Mouse (Mus musculus): Measurements from ENCODE around the gene Fn1. TPM values are rescaled to one million over a fixed set of nuclear protein-coding genes. Genes with fewer than 3 reads are reported as not detected.

Fn1 gene
- polyA plus RNA-seq, 2 experiments = 232 to 628 TPM

- Histone ChIP-seq H3K4me3 (replicated peaks; ENCODE audit: low read length) (no peak overlapping the region), H3K36me3 (ENCODE audit: control insufficient read depth, insufficient read depth, low read length) (peaks cover 89% of the 10 kb centered on the region), H3K27me3 (ENCODE audit: control insufficient read depth, insufficient read depth, low read length) (no peaks in the 10 kb centered on the region), H3K27ac (replicated peaks; ENCODE audit: low read depth, low read length) (no peak overlapping the region), H3K4me2 (replicated peaks; ENCODE audit: low read depth, low read length, severe bottlenecking) (no peak overlapping the region), H3K9ac (ENCODE audit: low read depth, low read length, severe bottlenecking) (no peak overlapping the region), H3K9me3 (ENCODE audit: control insufficient read depth, low read length) (no peaks in the 10 kb centered on the region), H3K4me1 (ENCODE audit: control insufficient read depth, insufficient read depth, low read length) (no peaks in the 10 kb centered on the region)
- ATAC-seq (ENCODE audit: low FRiP score, low read depth) (no peak), DNase-seq (ENCODE audit: low spot score) (no peak)
- WGBS = 94% methylated on average over 6 of the region's 6 CpGs
- no peak for TF ChIP-seq POLR2A (IDR thresholded peaks at IDR 0.05; ENCODE audit: borderline replicate concordance, extremely low read depth, insufficient read depth, insufficient read length)
Measured at GRCm38 (mm10) chr1:71623625-71624024, 29.4 kb downstream of the Fn1 start.

DNA sequence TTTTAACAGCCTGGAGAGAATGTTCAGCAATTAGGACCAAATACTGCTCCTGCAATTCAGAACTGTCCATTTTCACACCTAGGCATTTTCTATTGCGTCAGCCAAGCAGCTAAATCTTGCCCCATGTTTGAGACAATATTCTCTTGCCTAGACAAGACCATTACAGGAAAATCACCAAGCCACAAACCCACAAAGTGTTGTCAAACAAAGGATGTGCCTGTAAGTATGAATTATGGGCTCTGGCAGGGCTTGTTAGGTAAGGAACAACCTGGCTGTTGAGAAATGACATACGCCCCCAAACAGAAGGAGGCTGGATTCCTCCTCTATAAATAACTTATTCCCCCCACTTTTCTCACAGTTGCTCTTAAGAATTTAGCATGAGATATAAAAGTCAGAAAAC, 31.5 kb downstream of the Fn1 start:
- Histone ChIP-seq H3K27me3 (ENCODE audit: control insufficient read depth, insufficient read depth, low read length) (no peaks in the 10 kb centered on the region), H3K4me1 (ENCODE audit: control insufficient read depth, insufficient read depth, low read length) (no peaks in the 10 kb centered on the region), H3K4me3 (replicated peaks; ENCODE audit: low read length) (no peak overlapping the region), H3K9ac (ENCODE audit: low read depth, low read length, severe bottlenecking) (no peak overlapping the region), H3K4me2 (replicated peaks; ENCODE audit: low read depth, low read length, severe bottlenecking) (no peak overlapping the region), H3K36me3 (ENCODE audit: control insufficient read depth, insufficient read depth, low read length) (peaks cover 89% of the 10 kb centered on the region), H3K27ac (replicated peaks; ENCODE audit: low read depth, low read length) (no peak overlapping the region), H3K9me3 (ENCODE audit: control insufficient read depth, low read length) (no peaks in the 10 kb centered on the region)
- WGBS = 91% methylated on average over 2 of the region's 2 CpGs
- no peak for DNase-seq (ENCODE audit: low spot score)
- ATAC-seq (ENCODE audit: low FRiP score, low read depth) = no peak
- no peak for TF ChIP-seq POLR2A (IDR thresholded peaks at IDR 0.05; ENCODE audit: borderline replicate concordance, extremely low read depth, insufficient read depth, insufficient read length)

- Histone ChIP-seq H3K36me3 (ENCODE audit: control insufficient read depth, insufficient read depth, low read length) (peaks cover 98% of the 10 kb centered on the region), H3K4me1 (ENCODE audit: control insufficient read depth, insufficient read depth, low read length) (no peaks in the 10 kb centered on the region), H3K27me3 (ENCODE audit: control insufficient read depth, insufficient read depth, low read length) (no peaks in the 10 kb centered on the region), H3K4me3 (replicated peaks; ENCODE audit: low read length) (no peak overlapping the region), H3K4me2 (replicated peaks; ENCODE audit: low read depth, low read length, severe bottlenecking) (no peak overlapping the region), H3K9ac (ENCODE audit: low read depth, low read length, severe bottlenecking) (no peak overlapping the region), H3K27ac (replicated peaks; ENCODE audit: low read depth, low read length) (no peak overlapping the region), H3K9me3 (ENCODE audit: control insufficient read depth, low read length) (no peaks in the 10 kb centered on the region)
- DNase-seq (ENCODE audit: low spot score) (no peak), ATAC-seq (ENCODE audit: low FRiP score, low read depth) (no peak)
- 91% methylated on average over 8 of the region's 8 CpGs for WGBS
- TF ChIP-seq POLR2A (IDR thresholded peaks at IDR 0.05; ENCODE audit: borderline replicate concordance, extremely low read depth, insufficient read depth, insufficient read length) = no peak
Measured at GRCm38 (mm10) chr1:71614545-71615246, 38.3 kb downstream of the Fn1 start.

GRCm38 (mm10) chr1:71612256-71612655, 40.7 kb downstream of the Fn1 start:
- DNase-seq (ENCODE audit: low spot score) (no peak), ATAC-seq (ENCODE audit: low FRiP score, low read depth) (no peak)
- Histone ChIP-seq H3K4me1 (ENCODE audit: control insufficient read depth, insufficient read depth, low read length) (no peaks in the 10 kb centered on the region), H3K9me3 (ENCODE audit: control insufficient read depth, low read length) (no peaks in the 10 kb centered on the region), H3K4me3 (replicated peaks; ENCODE audit: low read length) (no peak overlapping the region), H3K27ac (replicated peaks; ENCODE audit: low read depth, low read length) (no peak overlapping the region), H3K9ac (ENCODE audit: low read depth, low read length, severe bottlenecking) (no peak overlapping the region), H3K36me3 (ENCODE audit: control insufficient read depth, insufficient read depth, low read length) (peaks cover 94% of the 10 kb centered on the region), H3K4me2 (replicated peaks; ENCODE audit: low read depth, low read length, severe bottlenecking) (no peak overlapping the region), H3K27me3 (ENCODE audit: control insufficient read depth, insufficient read depth, low read length) (no peaks in the 10 kb centered on the region)
- 96% methylated on average over 21 of the region's 21 CpGs for WGBS
- no peak for TF ChIP-seq POLR2A (IDR thresholded peaks at IDR 0.05; ENCODE audit: borderline replicate concordance, extremely low read depth, insufficient read depth, insufficient read length)

GRCm38 (mm10) chr1:71609916-71610315, 43.1 kb downstream of the Fn1 start:
- no peak for DNase-seq (ENCODE audit: low spot score)
- Histone ChIP-seq H3K36me3 (ENCODE audit: control insufficient read depth, insufficient read depth, low read length) (peaks cover 94% of the 10 kb centered on the region), H3K4me3 (replicated peaks; ENCODE audit: low read length) (no peak overlapping the region), H3K27me3 (ENCODE audit: control insufficient read depth, insufficient read depth, low read length) (no peaks in the 10 kb centered on the region), H3K27ac (replicated peaks; ENCODE audit: low read depth, low read length) (no peak overlapping the region), H3K9me3 (ENCODE audit: control insufficient read depth, low read length) (no peaks in the 10 kb centered on the region), H3K4me2 (replicated peaks; ENCODE audit: low read depth, low read length, severe bottlenecking) (no peak overlapping the region), H3K9ac (ENCODE audit: low read depth, low read length, severe bottlenecking) (no peak overlapping the region), H3K4me1 (ENCODE audit: control insufficient read depth, insufficient read depth, low read length) (no peaks in the 10 kb centered on the region)
- no peak for ATAC-seq (ENCODE audit: low FRiP score, low read depth)
- 90% methylated on average over 5 of the region's 5 CpGs for WGBS
- TF ChIP-seq POLR2A (IDR thresholded peaks at IDR 0.05; ENCODE audit: borderline replicate concordance, extremely low read depth, insufficient read depth, insufficient read length) = no peak
